Mouse (Mus musculus) midbrain, embryonic 11.5 days (tissue): ENCODE data around the gene Def6. TPM values are rescaled to one million over a fixed set of nuclear protein-coding genes. Genes with fewer than 3 reads are reported as not detected.
A peak's percentile ranks its signal among the peaks of the same experiment; 100 is the strongest.
"Not testable (repeated sequence)": the region's sequence is repeated elsewhere in the genome, so short reads cannot be mapped to it uniquely, and the experiment has no call there.

Source experiments
- ATAC-seq: fragments of 200-750 bp; cut with Nextera tagmentation; 2 replicates; pipeline ENCODE4 v1.8.0; 2017; ENCODE audit warnings: moderate TSS enrichment, moderate library complexity; ENCODE audit not compliant: low FRiP score
- DNase-seq: peaks from one replicate; pipeline ENCODE4 v3.0.0; 2015; ENCODE audit warnings: low spot score; ENCODE audit errors: missing footprints
- H3K27ac ChIP-seq: fragments of 300-500 bp; sonication (generic); 2 replicates; pipeline ENCODE4 v1.5.1; 2014; ENCODE audit warnings: low read depth, low read length
- H3K27me3 ChIP-seq: fragments of 300-500 bp; sonication (generic); 2 replicates; pipeline ENCODE4 v1.6.1; 2014; ENCODE audit warnings: mild to moderate bottlenecking, low read length, moderate library complexity, mixed read lengths; ENCODE audit not compliant: control insufficient read depth, insufficient read depth
- H3K36me3 ChIP-seq: fragments of 300-500 bp; sonication (generic); 2 replicates; pipeline ENCODE4 v1.6.1; 2014; ENCODE audit warnings: mild to moderate bottlenecking, low read length, moderate library complexity, mixed read lengths; ENCODE audit not compliant: control insufficient read depth, insufficient read depth
- H3K4me1 ChIP-seq: fragments of 300-500 bp; sonication (generic); 2 replicates; pipeline ENCODE4 v1.6.1; 2014; ENCODE audit warnings: low read length; ENCODE audit not compliant: control insufficient read depth, insufficient read depth
- H3K4me2 ChIP-seq: fragments of 300-500 bp; sonication (generic); 2 replicates; pipeline ENCODE4 v1.6.1; 2014; ENCODE audit warnings: mild to moderate bottlenecking, moderate library complexity
- H3K4me3 ChIP-seq: fragments of 300-500 bp; sonication (generic); 2 replicates; pipeline ENCODE4 v1.5.1; 2014; ENCODE audit warnings: low read depth, low read length
- H3K9ac ChIP-seq: fragments of 300-500 bp; sonication (generic); 2 replicates; pipeline ENCODE4 v1.6.1; 2014; ENCODE audit warnings: low read length
- H3K9me3 ChIP-seq: fragments of 300-500 bp; sonication (generic); 2 replicates; pipeline ENCODE4 v1.6.1; 2016; ENCODE audit warnings: low read length; ENCODE audit not compliant: control insufficient read depth
- WGBS: fragments of 180-500 bp; shearing (Covaris S2); extraction: QIAGEN DNeasy Blood & Tissue Kit; methylation state at CpG from one replicate; pipeline ENCODE4 v1.1.7; 2014; 5-methylcytosine and 5-hydroxymethylcytosine counted together
- polyA plus RNA-seq: library from polyadenylated mRNA; unstranded; fragments of >200 nt; fragmentation: Nextera tagmentation; extraction: Ambion mirVana; gene quantifications from 2 replicates; pipeline ENCODE4 v1.2.1, GENCODE M21; 2014

The Def6 gene
- polyA plus RNA-seq, 1 experiment from 2014 or later: 1.7 TPM

DNA sequence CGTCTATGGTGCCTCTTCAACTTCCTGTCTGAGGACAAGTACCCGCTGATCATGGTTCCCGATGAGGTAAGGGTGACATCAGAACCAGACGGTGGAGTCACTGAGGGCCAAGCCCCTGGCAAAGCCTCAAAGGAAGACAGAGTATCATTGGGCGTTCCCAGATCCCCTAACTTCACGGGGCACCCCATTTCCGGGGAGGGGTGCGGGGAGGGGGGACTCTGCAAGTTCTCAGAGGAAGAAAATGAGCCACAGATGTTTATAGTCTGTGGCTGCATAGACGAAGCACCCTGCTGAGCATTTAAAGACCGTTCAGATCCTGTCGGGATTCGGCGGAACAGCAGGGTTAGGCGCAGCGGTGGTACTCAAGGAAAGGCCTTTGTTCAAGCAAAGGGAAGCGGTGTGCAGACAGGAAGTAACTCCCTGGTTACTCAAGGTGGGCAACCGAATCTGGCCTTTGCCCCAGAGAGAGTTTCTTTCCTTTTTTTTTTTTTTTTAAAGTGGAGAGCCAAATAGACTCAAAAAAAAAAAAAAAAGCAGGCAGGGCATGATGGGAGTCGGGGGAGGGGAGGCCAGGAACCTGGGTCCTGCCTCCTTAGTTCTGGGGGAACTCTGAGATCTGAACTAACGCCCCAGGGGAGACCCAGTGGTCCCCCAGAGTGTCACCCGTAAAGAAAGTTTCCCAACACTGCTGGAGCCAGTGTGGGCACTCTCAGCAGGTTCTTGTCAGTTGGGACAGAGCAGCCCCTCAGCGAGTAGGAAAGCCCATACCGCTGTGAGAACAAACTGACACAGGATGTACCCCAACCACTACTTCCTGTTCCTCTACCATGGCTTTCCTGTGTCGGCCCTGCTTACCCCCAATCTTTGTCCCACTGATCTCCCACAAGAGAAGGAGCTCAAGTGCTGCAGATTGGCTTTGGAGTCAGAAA, 10.4 kb downstream of the Def6 start:
- Histone ChIP-seq H3K4me1 (no peaks in the 10 kb centered on the region; the same call in 1 of the 2 replicates), H3K4me2 (no peak overlapping the region), H3K36me3 (no peaks in the 10 kb centered on the region), H3K27ac (peak overlapping the region; percentile 25; the same call in 1 of the 2 replicates), H3K27me3 (no peaks in the 10 kb centered on the region; the same call in 1 of the 2 replicates), H3K9me3 (no peaks in the 10 kb centered on the region), H3K4me3 (no peak overlapping the region), H3K9ac (peak overlapping the region; percentile 41; the same call in 1 of the 2 replicates)
- WGBS: 25% methylated on average over 23 of the region's 23 CpGs
- DNase-seq (no peak), ATAC-seq (no peak)

DNA sequence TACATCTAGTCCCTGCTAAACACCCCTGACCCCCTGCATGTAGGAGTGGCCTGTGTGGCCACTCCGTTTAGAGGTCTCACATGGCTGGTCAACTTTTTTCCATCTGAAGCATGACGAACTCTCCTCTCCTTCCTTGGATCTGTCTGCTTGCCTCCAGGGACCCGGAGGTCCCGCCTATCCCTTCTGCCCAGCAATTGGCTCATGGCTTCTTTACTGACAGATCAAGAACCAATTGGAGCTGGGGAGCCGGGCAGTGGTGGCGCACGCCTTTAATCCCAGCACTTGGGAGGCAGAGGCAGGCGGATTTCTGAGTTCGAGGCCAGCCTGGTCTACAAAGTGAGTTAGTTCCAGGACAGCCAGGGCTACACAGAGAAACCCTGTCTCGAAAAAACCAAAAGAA, 14.9 kb downstream of the Def6 start:
- ATAC-seq, H3K36me3 ChIP-seq, H3K9ac ChIP-seq, H3K9me3 ChIP-seq, H3K4me3 ChIP-seq, H3K4me1 ChIP-seq, DNase-seq, H3K27me3 ChIP-seq, H3K4me2 ChIP-seq, H3K27ac ChIP-seq: not testable (repeated sequence)
- 93% methylated on average over 9 of the region's 10 CpGs for whole genome bisulfite sequencing

DNA sequence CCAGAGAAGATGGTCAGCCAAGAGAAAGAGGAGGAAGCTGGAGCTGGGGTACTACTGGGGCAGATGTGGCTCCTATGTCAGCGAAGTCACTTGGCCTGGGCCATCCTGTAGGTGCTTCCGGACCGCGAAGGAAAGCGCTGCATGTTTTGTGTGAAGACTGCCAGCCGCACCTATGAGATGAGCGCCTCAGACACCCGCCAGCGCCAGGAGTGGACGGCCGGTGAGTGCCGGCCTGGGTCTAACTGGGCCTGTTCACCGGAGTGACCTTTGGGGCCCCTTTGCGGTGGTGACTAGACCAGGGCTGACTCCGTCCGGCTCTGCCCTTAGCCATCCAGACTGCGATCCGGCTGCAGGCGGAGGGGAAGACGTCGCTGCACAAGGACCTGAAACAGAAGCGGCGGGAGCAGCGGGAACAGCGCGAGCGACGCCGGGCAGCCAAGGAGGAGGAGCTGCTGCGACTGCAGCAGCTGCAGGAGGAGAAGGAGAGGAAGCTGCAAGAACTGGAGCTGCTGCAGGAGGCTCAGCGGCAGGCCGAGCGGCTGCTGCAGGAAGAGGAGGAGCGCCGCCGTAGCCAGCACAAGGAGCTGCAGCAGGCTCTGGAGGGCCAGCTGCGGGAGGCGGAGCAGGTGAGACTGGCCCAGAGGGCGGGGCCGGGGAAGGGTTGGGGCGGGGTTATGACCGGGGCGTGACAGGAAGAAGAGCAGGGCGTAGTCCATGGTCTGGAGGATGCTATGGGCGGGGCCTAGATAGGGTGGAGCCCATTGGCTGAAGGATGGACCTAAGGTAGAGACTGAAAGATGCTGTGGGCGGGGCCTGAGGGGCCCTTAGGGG, 16.2 kb downstream of the Def6 start:
- under 1% methylated on average over 46 of the region's 46 CpGs for WGBS

DNA sequence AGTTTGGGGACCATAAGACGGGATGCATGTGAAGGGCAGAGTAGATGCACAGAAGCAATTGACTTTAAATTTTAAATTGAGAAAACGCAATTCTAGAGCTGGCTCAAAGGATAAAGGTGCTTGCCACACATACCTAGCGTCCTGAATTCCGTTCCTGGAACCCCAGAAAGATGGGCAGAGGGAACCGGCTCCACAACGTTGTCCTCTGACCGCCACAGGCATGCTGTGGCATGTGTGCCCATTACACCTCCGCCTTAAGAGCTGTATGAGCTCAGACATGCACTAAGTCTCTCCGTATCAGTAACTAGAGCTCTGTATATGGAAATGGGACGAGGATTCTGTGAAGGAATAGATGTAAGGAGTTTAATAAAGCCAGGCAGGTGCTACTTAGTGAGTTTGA, 17.0 kb downstream of the Def6 start:
- Histone ChIP-seq H3K9me3 (no peaks in the 10 kb centered on the region), H3K27me3 (no peaks in the 10 kb centered on the region), H3K4me3 (no peak overlapping the region), H3K27ac (no peak overlapping the region), H3K4me2 (no peak overlapping the region), H3K36me3 (no peaks in the 10 kb centered on the region), H3K4me1 (no peaks in the 10 kb centered on the region; the same call in 1 of the 2 replicates), H3K9ac (no peak overlapping the region)
- WGBS: 84% methylated on average over 10 of the region's 10 CpGs
- DNase-seq (no peak), ATAC-seq (no peak)

More for the DNA sequence above, 16.2 kb downstream of the Def6 start:
- peak overlapping the region; percentile 30; the same call in 1 of the 2 replicates for H3K27ac ChIP-seq
- ATAC-seq: peak; percentile 92
- no peaks in the 10 kb centered on the region; the same call in 1 of the 2 replicates for H3K4me1 ChIP-seq
- peak overlapping the region; percentile 73 for H3K9ac ChIP-seq
- peak; percentile 98 for DNase-seq
- H3K4me3 ChIP-seq: peak overlapping the region; percentile 42
- H3K36me3 ChIP-seq: no peaks in the 10 kb centered on the region
- no peaks in the 10 kb centered on the region for H3K27me3 ChIP-seq
- peak overlapping the region; percentile 83 for H3K4me2 ChIP-seq
- no peaks in the 10 kb centered on the region for H3K9me3 ChIP-seq

DNA sequence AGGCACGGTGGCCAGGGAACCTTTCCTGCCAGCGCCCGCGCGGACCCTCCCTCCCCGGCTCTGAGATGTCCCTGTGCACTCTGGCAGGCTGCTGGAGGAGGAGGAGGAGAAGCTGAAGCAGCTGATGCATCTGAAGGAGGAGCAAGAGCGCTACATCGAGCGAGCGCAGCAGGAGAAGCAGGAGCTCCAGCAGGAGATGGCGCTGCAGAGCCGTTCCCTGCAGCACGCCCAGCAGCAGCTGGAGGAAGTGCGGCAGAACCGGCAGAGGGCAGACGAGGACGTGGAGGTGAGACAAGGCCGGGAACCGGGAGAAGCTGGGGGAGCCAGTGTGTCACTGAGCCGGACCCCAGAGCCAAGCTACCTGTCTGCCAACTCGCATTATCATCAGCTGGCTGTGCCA, 18.4 kb downstream of the Def6 start:
- DNase-seq (peak; percentile 97), ATAC-seq (peak; percentile 44)
- Histone ChIP-seq H3K4me2 (peak overlapping the region; percentile 51), H3K36me3 (no peaks in the 10 kb centered on the region), H3K4me1 (no peaks in the 10 kb centered on the region; the same call in 1 of the 2 replicates), H3K9me3 (no peaks in the 10 kb centered on the region), H3K27ac (no peak overlapping the region), H3K4me3 (peak overlapping the region; percentile 21), H3K27me3 (no peaks in the 10 kb centered on the region), H3K9ac (peak overlapping the region; percentile 41)
- under 1% methylated on average over 21 of the region's 21 CpGs for WGBS

DNA sequence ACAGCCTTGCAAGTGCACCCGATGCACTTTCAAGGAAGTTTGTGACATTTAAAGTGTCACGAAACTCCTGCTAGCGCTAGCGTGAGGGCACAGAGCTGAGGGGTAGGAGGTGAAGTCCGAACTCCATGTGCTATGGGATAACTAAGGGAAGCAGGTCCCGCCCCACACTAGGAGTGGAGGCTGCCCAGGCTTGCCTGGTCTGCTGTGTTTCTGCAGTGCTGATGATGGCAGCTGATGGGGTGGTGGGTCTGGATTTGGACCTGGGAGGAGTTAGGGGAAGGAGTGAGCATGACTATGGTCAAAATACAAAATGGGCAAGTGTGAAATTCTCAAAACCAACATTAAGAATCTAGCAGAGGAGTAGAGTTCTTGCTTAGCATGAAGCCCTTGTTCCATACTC, 22.9 kb downstream of the Def6 start:
- no peaks in the 10 kb centered on the region for H3K9me3 ChIP-seq
- no peak overlapping the region for H3K9ac ChIP-seq
- no peaks in the 10 kb centered on the region for H3K36me3 ChIP-seq
- no peak overlapping the region for H3K4me2 ChIP-seq
- no peaks in the 10 kb centered on the region; the same call in none of the 2 replicates for H3K4me1 ChIP-seq
- no peak for ATAC-seq
- no peak overlapping the region for H3K4me3 ChIP-seq
- WGBS: 89% methylated on average over 6 of the region's 6 CpGs
- no peak for DNase-seq
- H3K27ac ChIP-seq: no peak overlapping the region
- H3K27me3 ChIP-seq: no peaks in the 10 kb centered on the region

DNA sequence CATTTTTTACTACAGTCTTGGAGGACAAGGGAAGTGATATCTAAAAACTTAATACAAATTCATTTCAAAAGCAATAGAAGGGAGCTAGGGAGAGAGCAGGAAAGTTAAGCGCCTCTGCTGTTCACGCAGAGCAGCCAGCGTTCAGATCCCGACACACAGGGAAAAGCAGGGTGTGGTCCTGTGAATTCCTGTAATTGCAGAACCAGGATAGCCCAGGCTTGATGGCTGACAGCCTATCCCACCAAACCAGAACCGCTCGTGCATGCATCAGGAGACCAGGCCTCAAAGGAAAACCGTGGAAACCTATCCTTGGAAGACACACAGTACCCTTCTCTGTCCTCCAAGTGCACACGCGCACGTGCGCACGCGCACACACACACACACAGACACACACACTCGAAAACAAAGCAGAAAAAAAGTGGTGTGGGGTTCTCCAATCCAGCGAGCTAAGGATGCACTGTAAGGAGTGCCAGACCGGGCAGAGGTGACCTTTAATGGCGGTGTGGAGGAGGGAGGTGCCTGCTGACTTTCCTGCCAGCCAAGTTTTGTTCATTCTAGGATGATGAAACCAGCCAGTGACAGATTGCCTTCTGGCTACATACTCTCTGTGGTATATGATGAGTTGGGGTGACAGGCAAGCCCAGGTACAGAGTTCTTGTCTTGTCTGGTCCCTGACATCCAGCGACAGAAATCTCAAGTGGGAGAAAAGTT, 23.6 kb downstream of the Def6 start:
- DNase-seq (no peak), ATAC-seq (no peak)
- H3K9me3 ChIP-seq: no peaks in the 10 kb centered on the region
- no peak overlapping the region for H3K9ac ChIP-seq
- WGBS: 87% methylated on average over 18 of the region's 18 CpGs
- no peak overlapping the region for H3K4me3 ChIP-seq
- no peak overlapping the region for H3K4me2 ChIP-seq
- H3K27me3 ChIP-seq: no peaks in the 10 kb centered on the region
- H3K36me3 ChIP-seq: no peaks in the 10 kb centered on the region
- H3K4me1 ChIP-seq: no peaks in the 10 kb centered on the region; the same call in none of the 2 replicates
- H3K27ac ChIP-seq: no peak overlapping the region

DNA sequence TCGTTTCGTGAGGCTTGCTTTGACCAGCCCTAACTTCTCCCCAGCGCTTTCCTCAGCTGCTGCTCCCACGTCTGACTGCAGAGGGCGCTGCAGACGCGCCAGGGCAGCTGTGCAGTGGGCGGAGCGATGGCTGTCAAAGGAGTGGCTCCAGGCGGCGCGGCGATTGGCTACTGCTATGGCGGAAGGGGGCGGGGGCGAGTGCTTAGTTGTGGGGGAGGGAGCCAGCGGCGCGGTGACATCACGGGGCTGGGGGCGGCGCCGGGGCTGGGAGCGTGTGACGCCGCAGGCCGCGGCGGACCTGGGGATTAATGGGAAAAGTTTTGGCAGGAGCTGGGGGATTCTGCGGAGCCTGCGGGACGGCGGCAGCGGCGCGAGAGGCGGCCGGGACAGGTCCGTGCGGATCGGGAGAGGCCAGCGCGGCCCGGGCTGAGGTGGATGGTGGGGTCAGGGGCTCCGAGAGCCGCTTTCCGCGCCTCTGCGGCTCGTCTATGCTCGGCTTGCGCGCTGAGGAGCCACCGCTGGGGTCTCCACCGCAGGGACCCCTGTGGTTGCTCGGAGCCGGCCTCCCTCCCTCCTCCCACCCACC, 25.0 kb downstream of the Def6 start, which contains the start of gene Ppard:
Ppard (plus strand) TSS at position 226 of the 586 bp plus-strand sequence.
- H3K9me3 ChIP-seq: no peaks in the 10 kb centered on the region
- ATAC-seq (peak; percentile 95), DNase-seq (peak; percentile 100)
- no peaks in the 10 kb centered on the region for H3K36me3 ChIP-seq
- peak within 1 kb of the TSS; percentile 82 for H3K4me2 ChIP-seq
- WGBS: 2% methylated on average over 48 of the region's 57 CpGs
- peak within 1 kb of the TSS; percentile 74 for H3K4me3 ChIP-seq
- no peaks in the 10 kb centered on the region; the same call in 1 of the 2 replicates for H3K4me1 ChIP-seq
- H3K27me3 ChIP-seq: no peaks in the 10 kb centered on the region
- H3K27ac ChIP-seq: no peak within 1 kb of the TSS; the same call in 1 of the 2 replicates
- peak within 1 kb of the TSS; percentile 79 for H3K9ac ChIP-seq
